Mouse (Mus musculus) kidney, embryonic 15.5 days (tissue): ENCODE data around the gene Glyat. TPM values are rescaled to one million over a fixed set of nuclear protein-coding genes. Genes with fewer than 3 reads are reported as not detected.

Experiments
- ATAC-seq: fragments of 200-750 bp; cut with Nextera tagmentation; replicated peaks from 2 replicates; pipeline ENCODE4 v1.8.0; 2017; ENCODE audit warnings: moderate TSS enrichment; ENCODE audit not compliant: low FRiP score
- H3K27ac ChIP-seq: fragments of 300-500 bp; sonication (generic); 2 replicates; pipeline ENCODE4 v1.5.1; 2015; ENCODE audit warnings: mild to moderate bottlenecking, inconsistent platforms
- H3K27me3 ChIP-seq: fragments of 300-500 bp; sonication (generic); 2 replicates; pipeline ENCODE4 v1.6.1; 2015; ENCODE audit warnings: inconsistent platforms
- H3K36me3 ChIP-seq: fragments of 300-500 bp; sonication (generic); 2 replicates; pipeline ENCODE4 v1.6.1; 2015; ENCODE audit warnings: inconsistent platforms
- H3K4me1 ChIP-seq: fragments of 300-500 bp; sonication (generic); 2 replicates; pipeline ENCODE4 v1.6.1; 2015; ENCODE audit warnings: inconsistent platforms
- H3K4me2 ChIP-seq: fragments of 300-500 bp; sonication (generic); 2 replicates; pipeline ENCODE4 v1.6.1; 2015; ENCODE audit warnings: moderate library complexity, mild to moderate bottlenecking, inconsistent platforms
- H3K4me3 ChIP-seq: fragments of 300-500 bp; sonication (generic); replicated peaks from 2 replicates; pipeline ENCODE4 v1.5.1; 2015; ENCODE audit warnings: mild to moderate bottlenecking, inconsistent platforms
- H3K9ac ChIP-seq: fragments of 300-500 bp; sonication (generic); 2 replicates; pipeline ENCODE4 v1.6.1; 2015; ENCODE audit warnings: mild to moderate bottlenecking, inconsistent platforms
- H3K9me3 ChIP-seq: fragments of 300-500 bp; sonication (generic); replicated peaks from 2 replicates; pipeline ENCODE4 v1.6.1; 2016; ENCODE audit warnings: inconsistent platforms
- WGBS: fragments of 180-500 bp; shearing (Covaris S2); methylation state at CpG from one replicate; pipeline ENCODE4 v1.1.7; 2015; ENCODE audit warnings: mixed read lengths; 5-methylcytosine and 5-hydroxymethylcytosine counted together
- polyA plus RNA-seq: library from polyadenylated mRNA; unstranded; fragments of >200 nt; fragmentation: Nextera tagmentation; extraction: Ambion mirVana; gene quantifications from 2 replicates; pipeline ENCODE4 v1.2.1, GENCODE M21; 2015

Gene Glyat
- polyA plus RNA-seq, 1 experiment from 2014 or later = 11.5 TPM

DNA sequence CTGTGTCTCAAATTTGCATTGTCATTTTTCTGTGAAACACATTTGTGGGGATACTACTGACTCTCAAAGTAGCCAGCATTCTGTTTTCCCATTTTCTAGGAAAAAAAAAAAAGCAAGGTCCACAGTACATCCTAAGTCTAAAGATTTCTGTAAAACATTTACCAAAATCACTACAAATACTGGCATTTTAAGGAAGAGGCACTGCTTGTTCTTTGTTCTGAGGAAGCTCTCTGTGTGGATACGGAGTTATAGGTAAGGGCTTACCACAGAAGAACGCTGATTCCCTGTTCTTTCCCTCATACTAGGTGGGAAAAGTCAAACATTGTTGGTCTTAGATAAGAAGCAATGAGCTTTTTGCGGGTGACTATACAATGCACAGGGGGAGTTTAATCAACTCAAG is 62.5 kb downstream of the Glyat start, which contains the start of gene Keg1:
Gene Keg1, plus strand, starts transcription at position 197 of the 400 bp plus-strand sequence.
- Histone ChIP-seq H3K27ac (no peak within 1 kb of the TSS), H3K9me3 (no peaks in the 10 kb centered on the region), H3K4me3 (no peak within 1 kb of the TSS), H3K27me3 (no peaks in the 10 kb centered on the region), H3K9ac (no peak within 1 kb of the TSS), H3K4me2 (no peak within 1 kb of the TSS), H3K4me1 (no peaks in the 10 kb centered on the region), H3K36me3 (no peaks in the 10 kb centered on the region)
- 0 out of 2 replicates have a peak, but pooled peaks have one; percentile 40 for ATAC-seq
- WGBS = 72% methylated on average over 3 of the region's 3 CpGs

DNA sequence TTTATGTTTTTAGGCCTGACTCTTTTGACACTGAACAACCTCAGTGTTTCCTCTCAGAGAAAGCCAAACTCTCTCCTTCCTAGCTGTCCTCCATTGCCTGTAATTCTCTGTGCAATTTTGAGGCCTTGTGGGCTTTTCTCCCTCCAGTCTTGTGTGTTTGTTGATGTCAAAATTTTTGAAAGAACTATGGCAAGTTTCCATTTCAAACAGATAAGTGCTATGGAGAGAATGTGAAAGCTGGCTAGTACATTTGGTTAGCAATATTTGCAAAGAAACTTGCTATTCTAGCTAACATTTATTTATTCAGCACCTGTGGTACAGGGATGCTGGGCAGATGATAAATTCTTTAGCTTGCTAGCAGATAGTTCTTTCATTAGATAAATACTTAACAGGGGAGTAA is 63.1 kb downstream of the Glyat start:
- no peaks in the 10 kb centered on the region for H3K36me3 ChIP-seq
- no peak for ATAC-seq
- H3K4me3 ChIP-seq = no peak overlapping the region
- H3K9me3 ChIP-seq = no peaks in the 10 kb centered on the region
- H3K27ac ChIP-seq = no peak overlapping the region
- H3K4me2 ChIP-seq = no peak overlapping the region
- no peaks in the 10 kb centered on the region for H3K27me3 ChIP-seq
- no peaks in the 10 kb centered on the region for H3K4me1 ChIP-seq
- no peak overlapping the region for H3K9ac ChIP-seq

Other genes starting within 250 kb of the Glyat start
- gene Olfr1440, start 246.0 kb upstream of the Glyat start, polyA plus RNA-seq = not detected in 2 replicates
- gene Olfr1441, start 215.9 kb upstream of the Glyat start, polyA plus RNA-seq = not detected in 2 replicates
- not detected in 2 replicates for gene Pfpl, start 205.4 kb upstream of the Glyat start, polyA plus RNA-seq
- 0.57 and 0.62 TPM in 2 replicates for gene Mpeg1, start 172.5 kb upstream of the Glyat start, polyA plus RNA-seq
- 6.2 and 6.7 TPM in 2 replicates for gene Dtx4, start 131.9 kb upstream of the Glyat start, polyA plus RNA-seq
- 25.3 and 26.3 TPM in 2 replicates for gene Fam111a, start 87.6 kb upstream of the Glyat start, polyA plus RNA-seq
- 0.23 and 0.27 TPM in 2 replicates for gene Gm4952, start 33.3 kb upstream of the Glyat start, polyA plus RNA-seq
- not detected in 2 replicates for gene Olfr1442, start 37.1 kb downstream of the Glyat start, polyA plus RNA-seq
- gene Olfr1443, start 44.8 kb downstream of the Glyat start, polyA plus RNA-seq = not detected in 2 replicates
- gene Keg1, start 62.5 kb downstream of the Glyat start, polyA plus RNA-seq = 57.5 and 58.1 TPM in 2 replicates
- 2.4 and 2.5 TPM in 2 replicates for gene Cntf, start 132.3 kb downstream of the Glyat start, polyA plus RNA-seq
- 15.1 and 15.9 TPM in 2 replicates for gene Zfp91, start 162.8 kb downstream of the Glyat start, polyA plus RNA-seq
- 1.3 and 1.4 TPM in 2 replicates for gene Lpxn, start 162.9 kb downstream of the Glyat start, polyA plus RNA-seq
- not detected in 2 replicates for gene Gm5244, start 213.4 kb downstream of the Glyat start, polyA plus RNA-seq
- gene Olfr1444, start 224.0 kb downstream of the Glyat start, polyA plus RNA-seq = not detected in 2 replicates